Mouse (Mus musculus): ENCODE results near the gene Cdc42ep2. TPM values are rescaled to one million over a fixed set of nuclear protein-coding genes. Genes with fewer than 3 reads are reported as not detected.

Cdc42ep2 gene
- polyA plus RNA-seq, 1 experiment from 2014 or later = 12.6 TPM

GRCm38 (mm10) chr19:5937836-5938406, 13.3 kb upstream of the Cdc42ep2 start:
- Histone ChIP-seq H3K4me3 (ENCODE audit: low read length) (peak overlapping the region; percentile 19; the same call in 1 of the 2 replicates), H3K9ac (ENCODE audit: low read length) (peak overlapping the region; percentile 20; the same call in 1 of the 2 replicates), H3K9me3 (replicated peaks; ENCODE audit: control insufficient read depth, low read length) (no peaks in the 10 kb centered on the region), H3K27ac (ENCODE audit: low read length) (peak overlapping the region; percentile 42), H3K4me2 (ENCODE audit: low read depth, low read length) (peak overlapping the region; percentile 43), H3K4me1 (ENCODE audit: control insufficient read depth, insufficient read depth, low read length) (peaks cover 35% of the 10 kb centered on the region), H3K36me3 (ENCODE audit: control insufficient read depth, insufficient read depth) (peaks cover 8% of the 10 kb centered on the region; the same call in 1 of the 2 replicates), H3K27me3 (ENCODE audit: control insufficient read depth, insufficient read depth, low read length) (no peaks in the 10 kb centered on the region)
- ATAC-seq (replicated peaks; ENCODE audit: extremely low read depth, insufficient read depth, low FRiP score) = no peak
- 11% methylated on average over 14 of the region's 14 CpGs for WGBS

DNA sequence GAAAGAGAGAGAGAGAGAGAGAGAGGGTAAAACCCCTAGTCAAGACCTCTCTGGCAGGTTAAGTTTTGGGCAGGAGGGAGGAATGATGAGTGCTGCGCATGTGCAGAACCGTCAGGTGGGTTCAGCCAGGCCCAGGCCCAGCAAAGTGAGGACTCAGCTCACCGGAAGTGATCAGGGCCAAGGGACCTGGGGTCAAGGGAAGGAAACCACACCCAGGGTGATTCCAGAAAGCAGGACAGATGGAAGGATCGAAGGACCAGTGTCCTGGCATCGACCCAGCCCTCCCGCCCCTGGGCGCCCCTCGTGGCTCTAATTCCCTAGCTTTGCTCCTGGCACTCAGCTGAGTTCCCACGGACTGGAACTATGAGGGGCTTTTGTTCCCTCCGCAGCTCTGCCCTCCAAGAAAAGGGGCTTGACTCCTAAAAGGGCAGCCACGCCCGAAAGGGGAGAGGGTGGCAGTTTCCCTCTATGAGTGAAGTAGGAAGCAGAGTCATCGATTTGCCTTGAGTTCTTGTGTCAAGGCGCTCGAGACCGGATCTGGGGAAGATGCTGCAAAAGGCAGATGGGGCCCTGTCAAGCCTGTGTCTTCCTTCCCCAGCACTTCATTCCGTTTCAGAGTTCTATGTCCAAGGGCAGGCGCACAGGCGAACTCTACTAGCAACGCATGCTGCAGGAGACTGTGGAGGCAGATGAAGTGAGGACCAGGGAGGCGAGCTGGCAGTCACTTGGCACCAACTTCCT, 12.6 kb upstream of the Cdc42ep2 start:
- H3K27ac ChIP-seq (ENCODE audit: low read length) = peak overlapping the region; percentile 42
- H3K27me3 ChIP-seq (ENCODE audit: control insufficient read depth, insufficient read depth, low read length) = no peaks in the 10 kb centered on the region
- peaks cover 32% of the 10 kb centered on the region for H3K4me1 ChIP-seq (ENCODE audit: control insufficient read depth, insufficient read depth, low read length)
- H3K4me3 ChIP-seq (ENCODE audit: low read length) = no peak overlapping the region
- ATAC-seq (replicated peaks; ENCODE audit: extremely low read depth, insufficient read depth, low FRiP score) = no peak
- no peak overlapping the region for H3K4me2 ChIP-seq (ENCODE audit: low read depth, low read length)
- peak overlapping the region; percentile 20; the same call in 1 of the 2 replicates for H3K9ac ChIP-seq (ENCODE audit: low read length)
- H3K36me3 ChIP-seq (ENCODE audit: control insufficient read depth, insufficient read depth) = peaks cover 5% of the 10 kb centered on the region; the same call in 1 of the 2 replicates
- 67% methylated on average over 21 of the region's 21 CpGs for WGBS
- H3K9me3 ChIP-seq (replicated peaks; ENCODE audit: control insufficient read depth, low read length) = no peaks in the 10 kb centered on the region

DNA sequence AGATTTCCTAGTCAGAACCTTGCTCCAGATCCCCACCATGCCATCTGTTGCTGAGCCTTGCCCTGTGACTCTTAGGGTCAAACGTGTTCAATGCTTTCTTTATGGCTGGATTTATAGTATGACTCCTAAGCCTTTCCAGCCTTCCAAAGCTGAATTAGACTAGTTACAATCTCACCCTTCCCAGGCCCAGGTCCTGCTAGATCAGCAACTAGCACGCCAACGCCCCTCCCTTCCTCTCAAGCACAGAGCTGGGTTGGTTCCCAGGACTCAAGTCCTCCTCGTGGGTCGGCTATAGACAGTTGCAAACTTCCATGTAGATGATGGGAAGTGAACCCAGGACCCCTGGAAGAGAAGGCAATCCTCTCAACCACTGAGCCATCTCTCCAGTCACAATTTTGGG, 11.1 kb upstream of the Cdc42ep2 start:
- no peaks in the 10 kb centered on the region for H3K9me3 ChIP-seq (replicated peaks; ENCODE audit: control insufficient read depth, low read length)
- H3K36me3 ChIP-seq (ENCODE audit: control insufficient read depth, insufficient read depth) = no peaks in the 10 kb centered on the region
- H3K27me3 ChIP-seq (ENCODE audit: control insufficient read depth, insufficient read depth, low read length) = no peaks in the 10 kb centered on the region
- H3K4me3 ChIP-seq (ENCODE audit: low read length) = no peak overlapping the region
- ATAC-seq (replicated peaks; ENCODE audit: extremely low read depth, insufficient read depth, low FRiP score) = no peak
- no peak overlapping the region for H3K4me2 ChIP-seq (ENCODE audit: low read depth, low read length)
- peaks cover 31% of the 10 kb centered on the region for H3K4me1 ChIP-seq (ENCODE audit: control insufficient read depth, insufficient read depth, low read length)
- 45% methylated on average over 5 of the region's 5 CpGs for WGBS
- H3K27ac ChIP-seq (ENCODE audit: low read length) = peak overlapping the region; percentile 55
- no peak overlapping the region for H3K9ac ChIP-seq (ENCODE audit: low read length)

DNA sequence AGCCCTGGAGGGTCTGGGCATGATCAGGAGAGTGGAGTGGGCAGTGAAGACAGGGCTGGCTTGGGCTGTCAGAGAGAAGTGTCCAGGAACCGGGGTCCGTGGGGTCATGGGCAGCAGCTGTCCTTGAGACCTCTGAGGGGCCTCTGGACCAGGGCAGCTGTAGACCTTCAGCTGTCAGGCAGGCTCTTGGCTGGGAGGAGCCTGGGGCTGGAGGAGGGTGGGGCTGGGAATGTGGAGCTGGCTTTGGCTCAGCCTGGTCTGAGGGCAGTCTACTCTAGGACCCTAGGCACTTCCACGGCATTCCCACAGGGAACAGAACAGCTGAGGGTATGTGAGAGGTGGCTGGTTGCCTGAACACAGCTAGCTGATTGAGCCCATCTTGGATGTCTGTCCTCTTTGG, 10.7 kb upstream of the Cdc42ep2 start:
- H3K36me3 ChIP-seq (ENCODE audit: control insufficient read depth, insufficient read depth) = no peaks in the 10 kb centered on the region
- H3K27ac ChIP-seq (ENCODE audit: low read length) = peak overlapping the region; percentile 47
- no peaks in the 10 kb centered on the region for H3K27me3 ChIP-seq (ENCODE audit: control insufficient read depth, insufficient read depth, low read length)
- H3K4me3 ChIP-seq (ENCODE audit: low read length) = no peak overlapping the region
- no peaks in the 10 kb centered on the region for H3K9me3 ChIP-seq (replicated peaks; ENCODE audit: control insufficient read depth, low read length)
- H3K9ac ChIP-seq (ENCODE audit: low read length) = peak overlapping the region; percentile 61
- peak; percentile 85 for ATAC-seq (replicated peaks; ENCODE audit: extremely low read depth, insufficient read depth, low FRiP score)
- peaks cover 32% of the 10 kb centered on the region for H3K4me1 ChIP-seq (ENCODE audit: control insufficient read depth, insufficient read depth, low read length)
- peak overlapping the region; percentile 10; the same call in 1 of the 2 replicates for H3K4me2 ChIP-seq (ENCODE audit: low read depth, low read length)
- 13% methylated on average over 3 of the region's 3 CpGs for WGBS

DNA sequence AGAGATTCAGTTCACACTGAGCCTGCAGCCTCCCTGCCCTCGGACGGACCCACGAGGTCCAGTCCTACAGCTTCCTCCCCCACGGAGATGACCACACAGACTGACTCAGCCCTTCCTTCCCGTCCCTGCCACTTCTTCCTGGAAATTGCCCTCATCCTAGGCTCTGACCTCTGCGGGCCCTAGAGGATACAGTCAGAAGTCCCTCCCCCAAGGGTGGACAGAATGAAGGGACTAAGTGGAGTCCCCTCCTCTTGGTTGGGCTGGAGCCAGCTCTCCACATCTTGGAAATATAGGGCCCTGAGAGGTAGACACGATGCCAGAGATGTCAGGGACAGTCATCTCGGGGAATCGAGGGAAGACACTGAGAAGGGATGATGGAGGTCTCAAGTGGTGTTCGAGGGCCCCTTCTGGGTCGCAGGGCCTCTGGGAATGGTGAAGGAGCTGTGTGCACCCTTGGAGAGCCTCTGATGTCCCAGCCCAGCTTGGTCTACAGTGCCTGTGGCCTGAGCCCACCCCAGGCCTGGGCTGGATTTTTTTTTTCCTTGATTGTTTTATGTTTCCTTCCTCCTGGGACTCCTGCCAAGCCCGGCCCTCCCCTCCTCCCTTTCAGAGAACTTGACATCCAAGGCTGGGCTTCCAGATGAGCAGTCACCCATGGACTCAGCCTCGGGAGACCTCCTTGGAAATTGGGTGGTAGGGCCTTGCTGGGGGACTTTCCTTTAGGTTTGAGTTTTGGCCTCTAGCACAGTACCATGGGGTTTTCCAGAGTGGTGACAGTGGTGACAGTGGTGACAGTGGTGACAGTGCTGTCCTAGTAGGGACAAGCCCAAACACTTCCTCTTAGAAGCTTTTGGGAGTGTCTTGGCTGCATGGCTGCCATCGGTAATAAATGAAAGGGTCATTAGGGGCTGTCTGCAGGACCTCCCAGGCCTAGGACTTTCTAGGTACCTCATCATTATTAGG, 5.3 kb upstream of the Cdc42ep2 start:
- H3K4me2 ChIP-seq (ENCODE audit: low read depth, low read length) = no peak overlapping the region
- no peak overlapping the region for H3K4me3 ChIP-seq (ENCODE audit: low read length)
- peak; percentile 38 for ATAC-seq (replicated peaks; ENCODE audit: extremely low read depth, insufficient read depth, low FRiP score)
- no peaks in the 10 kb centered on the region for H3K36me3 ChIP-seq (ENCODE audit: control insufficient read depth, insufficient read depth)
- WGBS = 50% methylated on average over 14 of the region's 14 CpGs
- H3K9me3 ChIP-seq (replicated peaks; ENCODE audit: control insufficient read depth, low read length) = no peaks in the 10 kb centered on the region
- H3K27me3 ChIP-seq (ENCODE audit: control insufficient read depth, insufficient read depth, low read length) = no peaks in the 10 kb centered on the region
- peak overlapping the region; percentile 77 for H3K27ac ChIP-seq (ENCODE audit: low read length)
- H3K4me1 ChIP-seq (ENCODE audit: control insufficient read depth, insufficient read depth, low read length) = peaks cover 13% of the 10 kb centered on the region
- H3K9ac ChIP-seq (ENCODE audit: low read length) = peak overlapping the region; percentile 9; the same call in 1 of the 2 replicates

DNA sequence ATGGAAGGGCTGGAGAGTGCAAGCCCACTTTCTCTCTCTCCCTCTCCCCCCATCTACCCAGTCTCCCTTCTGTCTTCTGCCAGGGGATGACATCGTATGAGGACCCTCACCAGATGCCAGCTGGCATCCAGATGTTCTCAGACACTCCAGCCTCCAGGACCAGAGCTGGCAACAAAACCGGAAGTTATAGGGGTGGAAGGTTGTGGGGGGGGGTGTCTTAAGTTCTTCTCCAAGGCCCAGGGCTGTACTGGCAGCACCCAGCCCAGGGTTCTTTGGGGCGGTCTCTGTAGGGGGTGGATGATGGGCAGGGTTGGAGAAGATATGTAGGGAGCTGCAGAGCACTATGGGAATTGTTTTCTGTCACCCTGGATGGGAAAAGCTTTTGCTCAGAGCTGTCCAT, 3.9 kb upstream of the Cdc42ep2 start:
- no peaks in the 10 kb centered on the region for H3K9me3 ChIP-seq (replicated peaks; ENCODE audit: control insufficient read depth, low read length)
- no peak overlapping the region for H3K4me2 ChIP-seq (ENCODE audit: low read depth, low read length)
- no peak overlapping the region for H3K9ac ChIP-seq (ENCODE audit: low read length)
- no peaks in the 10 kb centered on the region for H3K36me3 ChIP-seq (ENCODE audit: control insufficient read depth, insufficient read depth)
- H3K27me3 ChIP-seq (ENCODE audit: control insufficient read depth, insufficient read depth, low read length) = no peaks in the 10 kb centered on the region
- WGBS = 71% methylated on average over 3 of the region's 3 CpGs
- ATAC-seq (replicated peaks; ENCODE audit: extremely low read depth, insufficient read depth, low FRiP score) = no peak
- H3K4me1 ChIP-seq (ENCODE audit: control insufficient read depth, insufficient read depth, low read length) = peaks cover 12% of the 10 kb centered on the region
- H3K4me3 ChIP-seq (ENCODE audit: low read length) = no peak overlapping the region
- H3K27ac ChIP-seq (ENCODE audit: low read length) = no peak overlapping the region

DNA sequence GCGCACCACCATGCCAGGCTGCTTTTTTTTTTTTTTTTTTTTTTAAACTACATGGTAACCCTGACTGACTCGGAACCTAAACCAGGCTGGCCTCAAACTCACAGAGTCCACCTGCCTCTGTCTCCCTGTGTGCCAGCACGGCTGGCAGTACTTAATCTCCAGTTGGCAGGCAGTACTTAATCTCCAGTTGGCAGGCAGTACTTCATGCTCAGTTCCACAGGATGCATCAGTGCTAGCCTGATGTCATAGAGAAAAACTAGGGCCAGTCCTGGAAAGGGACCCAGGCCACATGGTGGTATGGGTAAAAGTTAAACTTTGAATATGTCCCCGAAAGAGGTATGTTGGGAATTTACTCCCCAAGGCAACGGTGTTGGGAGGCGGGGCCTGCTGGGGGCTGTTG, 3.5 kb upstream of the Cdc42ep2 start:
- Histone ChIP-seq H3K27me3 (ENCODE audit: control insufficient read depth, insufficient read depth, low read length) (no peaks in the 10 kb centered on the region), H3K4me1 (ENCODE audit: control insufficient read depth, insufficient read depth, low read length) (peaks cover 14% of the 10 kb centered on the region), H3K9ac (ENCODE audit: low read length) (no peak overlapping the region), H3K4me3 (ENCODE audit: low read length) (no peak overlapping the region), H3K4me2 (ENCODE audit: low read depth, low read length) (no peak overlapping the region), H3K27ac (ENCODE audit: low read length) (no peak overlapping the region), H3K9me3 (replicated peaks; ENCODE audit: control insufficient read depth, low read length) (no peaks in the 10 kb centered on the region), H3K36me3 (ENCODE audit: control insufficient read depth, insufficient read depth) (no peaks in the 10 kb centered on the region)
- no peak for ATAC-seq (replicated peaks; ENCODE audit: extremely low read depth, insufficient read depth, low FRiP score)
- 76% methylated on average over 6 of the region's 6 CpGs for WGBS

DNA sequence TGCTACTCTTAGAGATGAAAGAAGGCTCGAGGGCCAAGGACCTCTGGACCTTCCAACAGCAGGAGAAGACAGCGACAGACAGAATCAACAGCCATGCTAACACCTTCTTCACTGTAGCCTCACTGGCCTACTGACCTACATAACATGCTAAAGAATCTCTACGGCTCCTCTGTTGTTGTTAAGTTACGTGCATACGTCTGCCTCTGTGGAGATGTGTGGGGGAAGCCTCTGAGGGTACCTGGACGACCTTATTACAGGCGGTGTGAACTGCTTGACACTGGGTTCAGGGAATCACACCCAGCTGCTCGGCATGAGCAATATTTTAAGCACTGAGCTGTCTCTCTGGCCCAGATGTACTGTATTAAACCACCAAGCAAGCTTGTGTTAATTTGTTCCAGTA, 2.9 kb upstream of the Cdc42ep2 start:
- WGBS = 71% methylated on average over 8 of the region's 8 CpGs
- no peak for ATAC-seq (replicated peaks; ENCODE audit: extremely low read depth, insufficient read depth, low FRiP score)

More for the DNA sequence above, 2.9 kb upstream of the Cdc42ep2 start:
- Histone ChIP-seq H3K4me3 (ENCODE audit: low read length) (no peak overlapping the region), H3K9ac (ENCODE audit: low read length) (no peak overlapping the region), H3K27me3 (ENCODE audit: control insufficient read depth, insufficient read depth, low read length) (no peaks in the 10 kb centered on the region), H3K36me3 (ENCODE audit: control insufficient read depth, insufficient read depth) (no peaks in the 10 kb centered on the region), H3K27ac (ENCODE audit: low read length) (no peak overlapping the region), H3K9me3 (replicated peaks; ENCODE audit: control insufficient read depth, low read length) (no peaks in the 10 kb centered on the region), H3K4me2 (ENCODE audit: low read depth, low read length) (no peak overlapping the region), H3K4me1 (ENCODE audit: control insufficient read depth, insufficient read depth, low read length) (peaks cover 19% of the 10 kb centered on the region)
